Mouse (Mus musculus) lung, adult 2 months (tissue): ENCODE measurements around the gene Strc. TPM values are rescaled to one million over a fixed set of nuclear protein-coding genes. Genes with fewer than 3 reads are reported as not detected.

Source experiments
- DNase-seq: peaks from one replicate; pipeline ENCODE4 v3.0.0; 2022
- H3K4me1 ChIP-seq: fragments of 200-500 bp; 2 replicates; pipeline ENCODE4 v1.6.1; 2011; ENCODE audit warnings: low read length; ENCODE audit not compliant: control insufficient read depth, insufficient read depth
- H3K4me3 ChIP-seq: fragments of 200-500 bp; replicated peaks from 2 replicates; pipeline ENCODE3; 2011; ENCODE audit warnings: low read depth, mild to moderate bottlenecking, control low read depth, low read length; ENCODE audit errors: extremely low read depth
- CTCF ChIP-seq: fragments of 200-500 bp; IDR thresholded peaks from 2 replicates; pipeline ENCODE4 v1.5.1; 2011; ENCODE audit warnings: mild to moderate bottlenecking, low read length, control low read depth; ENCODE audit not compliant: insufficient read depth
- POLR2A ChIP-seq: fragments of 200-500 bp; IDR thresholded peaks from 2 replicates; pipeline ENCODE4 v1.6.1; 2011; ENCODE audit warnings: low read depth, mild to moderate bottlenecking, control low read depth, low read length, borderline replicate concordance; ENCODE audit errors: extremely low read depth
- WGBS: fragments of 180-500 bp; shearing (Covaris S2); methylation state at CpG from one replicate; pipeline ENCODE4 v1.1.7; 2018; 5-methylcytosine and 5-hydroxymethylcytosine counted together
- polyA plus RNA-seq: library from polyadenylated mRNA; depleted of rRNA; stranded (reverse); fragments of >200 nt; gene quantifications from 2 replicates; pipeline ENCODE4 v1.2.3, GENCODE M21; 2012; rRNA removed

Strc gene
- polyA plus RNA-seq, 1 experiment: not detected

- TF ChIP-seq CTCF (no peak), POLR2A (no peak)
- WGBS: 72% methylated on average over 8 of the region's 8 CpGs
- no peak for DNase-seq
- no peak overlapping the region for H3K4me3 ChIP-seq
- H3K4me1 ChIP-seq: no peaks in the 10 kb centered on the region
Observed at GRCm38 (mm10) chr2:121316278-121316677, 70.7 kb downstream of the Strc start.

Other genes with a start within 250 kb of the Strc start
- 3.4 and 4.5 TPM in 2 replicates for gene Adal, start 246.7 kb downstream of the Strc start, polyA plus RNA-seq
- 8.7 and 9.1 TPM in 2 replicates for gene Lcmt2, start 246.5 kb downstream of the Strc start, polyA plus RNA-seq
- gene Tubgcp4, start 216.5 kb downstream of the Strc start, polyA plus RNA-seq: 18.9 and 26.5 TPM in 2 replicates
- gene Zscan29, start 216.0 kb downstream of the Strc start, polyA plus RNA-seq: 3.6 and 4.7 TPM in 2 replicates
- gene Trp53bp1, start 115.8 kb downstream of the Strc start, polyA plus RNA-seq: 15.5 and 28.1 TPM in 2 replicates
- 4.6 and 4.7 TPM in 2 replicates for gene Map1a, start 97.6 kb downstream of the Strc start, polyA plus RNA-seq
- 25.5 and 34.0 TPM in 2 replicates for gene Ppip5k1, start 31.8 kb downstream of the Strc start, polyA plus RNA-seq
- 36.4 and 55.0 TPM in 2 replicates for gene Ckmt1, start 29.5 kb downstream of the Strc start, polyA plus RNA-seq
- gene Pdia3, start 26.6 kb upstream of the Strc start, polyA plus RNA-seq: 395 and 710 TPM in 2 replicates
- 1.00 and 2.0 TPM in 2 replicates for gene Catsper2, start 26.6 kb upstream of the Strc start, polyA plus RNA-seq
- 0.97 and 1.1 TPM in 2 replicates for gene Ell3, start 57.1 kb upstream of the Strc start, polyA plus RNA-seq
- gene Serf2, start 62.0 kb upstream of the Strc start, polyA plus RNA-seq: 227 and 315 TPM in 2 replicates
- gene Hypk, start 66.1 kb upstream of the Strc start, polyA plus RNA-seq: 6.8 and 10.1 TPM in 2 replicates
- 0.40 and 0.66 TPM in 2 replicates for gene Serinc4, start 69.6 kb upstream of the Strc start, polyA plus RNA-seq
- 3.3 and 5.1 TPM in 2 replicates for gene Mfap1b, start 86.9 kb upstream of the Strc start, polyA plus RNA-seq
- 3.0 and 4.9 TPM in 2 replicates for gene Mfap1a, start 119.5 kb upstream of the Strc start, polyA plus RNA-seq
- 1.3 and 3.0 TPM in 2 replicates for gene Wdr76, start 119.6 kb upstream of the Strc start, polyA plus RNA-seq